Mouse (Mus musculus) E14TG2a.4 (cell line): ENCODE measurements around the gene Ninl.

ENCODE experiments used
- CTCF ChIP-seq: conservative IDR thresholded peaks from 2 replicates; pipeline ENCODE4 v1.5.1; 2014; ENCODE audit warnings: low read length
- POU5F1 ChIP-seq: IDR thresholded peaks from 2 replicates; pipeline ENCODE4 v1.6.1; 2014; ENCODE audit warnings: low read length, borderline replicate concordance

- no peak for TF ChIP-seq CTCF
- TF ChIP-seq POU5F1, result no peak
Measured at GRCm38 (mm10) chr2:150886315-150886714, 152.9 kb downstream of the Ninl start.
